Mouse (Mus musculus) activated CD4-positive, CD25-positive, alpha-beta regulatory T cell, adult 4 months (primary cell): ENCODE measurements at regions not wholly inside any gene's neighbourhood (a gene's known extent, or its start where the extent isn't known, plus 50 kb on each side); places are given as distances from the start of the nearest gene placed in this dataset.
A peak's percentile ranks its signal among the peaks of the same experiment; 100 is the strongest.

Source experiments
- ATAC-seq: one replicate; pipeline ENCODE4 v1.8.0; 2017

GRCm38 (mm10) chr15:42768396-42768795 lies 2634.2 kb downstream of the 9330182O14Rik start:
- no peak for ATAC-seq

- no peak for ATAC-seq
Measured at GRCm38 (mm10) chr15:42779903-42780302, 2645.7 kb downstream of the 9330182O14Rik start.

- no peak for ATAC-seq
Measured at GRCm38 (mm10) chr15:42801217-42801616, 2667.1 kb downstream of the 9330182O14Rik start.

GRCm38 (mm10) chr15:42810871-42811490 lies 2676.8 kb downstream of the 9330182O14Rik start:
- no peak for ATAC-seq

- ATAC-seq, result no peak
Measured at GRCm38 (mm10) chr15:42815026-42815724, 2681.0 kb downstream of the 9330182O14Rik start.

- ATAC-seq, result no peak
Measured at GRCm38 (mm10) chr15:42838839-42839238, 2704.7 kb downstream of the 9330182O14Rik start.

GRCm38 (mm10) chr15:42850003-42850402 lies 2715.8 kb downstream of the 9330182O14Rik start:
- no peak for ATAC-seq

- ATAC-seq, result no peak
Measured at GRCm38 (mm10) chr15:42872491-42872890, 2738.3 kb downstream of the 9330182O14Rik start.

GRCm38 (mm10) chr15:42894611-42895010 lies 2760.4 kb downstream of the 9330182O14Rik start:
- ATAC-seq, result no peak

GRCm38 (mm10) chr15:42900056-42900455 lies 2765.9 kb downstream of the 9330182O14Rik start:
- no peak for ATAC-seq

- ATAC-seq, result no peak
Measured at GRCm38 (mm10) chr15:42901782-42902181, 2767.6 kb downstream of the 9330182O14Rik start.

GRCm38 (mm10) chr15:42911357-42911756 lies 2777.2 kb downstream of the 9330182O14Rik start:
- no peak for ATAC-seq

- ATAC-seq, result no peak
Measured at GRCm38 (mm10) chr15:42912880-42913279, 2778.7 kb downstream of the 9330182O14Rik start.

- no peak for ATAC-seq
Measured at GRCm38 (mm10) chr15:42913285-42913684, 2779.1 kb downstream of the 9330182O14Rik start.

GRCm38 (mm10) chr15:42914099-42914498 lies 2779.9 kb downstream of the 9330182O14Rik start:
- ATAC-seq, result no peak

GRCm38 (mm10) chr15:42915195-42915594 lies 2781.0 kb downstream of the 9330182O14Rik start:
- no peak for ATAC-seq

GRCm38 (mm10) chr15:42921618-42922017 lies 2787.5 kb downstream of the 9330182O14Rik start:
- no peak for ATAC-seq

- no peak for ATAC-seq
Measured at GRCm38 (mm10) chr15:42928331-42928730, 2794.2 kb downstream of the 9330182O14Rik start.

- ATAC-seq, result no peak
Measured at GRCm38 (mm10) chr15:42944610-42945009, 2810.4 kb downstream of the 9330182O14Rik start.

- ATAC-seq, result no peak
Measured at GRCm38 (mm10) chr15:42955167-42955566, 2821.0 kb downstream of the 9330182O14Rik start.

- ATAC-seq, result peak; percentile 76
Measured at GRCm38 (mm10) chr15:42962747-42963338, 2828.7 kb downstream of the 9330182O14Rik start.

- no peak for ATAC-seq
Measured at GRCm38 (mm10) chr15:42965314-42965713, 2831.1 kb downstream of the 9330182O14Rik start.
